Mouse (Mus musculus): ENCODE results near the gene Ndufs2. TPM values are rescaled to one million over a fixed set of nuclear protein-coding genes. Genes with fewer than 3 reads are reported as not detected.
A peak's percentile ranks its signal among the peaks of the same experiment; 100 is the strongest.

Ndufs2 gene
- polyA plus RNA-seq, 1 experiment from 2014 or later: 188 TPM

- peak; percentile 43 for ATAC-seq
- Histone ChIP-seq H3K9ac (replicated peaks; ENCODE audit: low read depth) (no peak overlapping the region), H3K4me2 (replicated peaks; ENCODE audit: low read depth, low read length) (no peak overlapping the region), H3K27ac (ENCODE audit: low read length) (no peak overlapping the region), H3K9me3 (ENCODE audit: low read length) (no peaks in the 10 kb centered on the region), H3K4me3 (ENCODE audit: low read depth, low read length) (no peak overlapping the region), H3K36me3 (ENCODE audit: insufficient read depth, low read length) (peaks cover 40% of the 10 kb centered on the region), H3K4me1 (ENCODE audit: insufficient read depth, low read depth, low read length) (0 out of 2 replicates have a peak, but pooled peaks cover 3% of the 10 kb centered on the region), H3K27me3 (replicated peaks; ENCODE audit: insufficient read depth, low read length) (no peaks in the 10 kb centered on the region)
- WGBS: 70% methylated on average over 14 of the region's 14 CpGs
- DNase-seq (ENCODE audit: low spot score): peak; percentile 71
- TF ChIP-seq CTCF (IDR thresholded peaks at IDR 0.05) (peak; percentile 91), EP300 (IDR thresholded peaks at IDR 0.05) (no peak)
Observed at GRCm38 (mm10) chr1:171238463-171238862, 12.7 kb downstream of the Ndufs2 start.

- ATAC-seq: no peak
- H3K9ac ChIP-seq (replicated peaks; ENCODE audit: low read depth): no peak overlapping the region
- no peaks in the 10 kb centered on the region for H3K27me3 ChIP-seq (replicated peaks; ENCODE audit: insufficient read depth, low read length)
- no peak for DNase-seq (ENCODE audit: low spot score)
- H3K4me2 ChIP-seq (replicated peaks; ENCODE audit: low read depth, low read length): no peak overlapping the region
- H3K4me3 ChIP-seq (ENCODE audit: low read depth, low read length): no peak overlapping the region
- peaks cover 40% of the 10 kb centered on the region for H3K36me3 ChIP-seq (ENCODE audit: insufficient read depth, low read length)
- H3K4me1 ChIP-seq (ENCODE audit: insufficient read depth, low read depth, low read length): 0 out of 2 replicates have a peak, but pooled peaks cover 3% of the 10 kb centered on the region
- no peak overlapping the region for H3K27ac ChIP-seq (ENCODE audit: low read length)
- no peaks in the 10 kb centered on the region for H3K9me3 ChIP-seq (ENCODE audit: low read length)
- 68% methylated on average over 6 of the region's 6 CpGs for WGBS
- no peak for TF ChIP-seq EP300 (IDR thresholded peaks at IDR 0.05)
- no peak for TF ChIP-seq CTCF (IDR thresholded peaks at IDR 0.05)
Observed at GRCm38 (mm10) chr1:171237438-171237837, 13.8 kb downstream of the Ndufs2 start.

- H3K36me3 ChIP-seq (ENCODE audit: insufficient read depth, low read length): peaks cover 40% of the 10 kb centered on the region
Observed at GRCm38 (mm10) chr1:171235791-171236190, 15.4 kb downstream of the Ndufs2 start.

GRCm38 (mm10) chr1:171234538-171234937 lies 16.6 kb downstream of the Ndufs2 start:
- Histone ChIP-seq H3K27me3 (replicated peaks; ENCODE audit: insufficient read depth, low read length) (no peaks in the 10 kb centered on the region), H3K27ac (ENCODE audit: low read length) (peak overlapping the region; percentile 87; the same call in 1 of the 2 replicates), H3K36me3 (ENCODE audit: insufficient read depth, low read length) (peaks cover 38% of the 10 kb centered on the region), H3K9me3 (ENCODE audit: low read length) (no peaks in the 10 kb centered on the region), H3K4me3 (ENCODE audit: low read depth, low read length) (no peak overlapping the region), H3K4me2 (replicated peaks; ENCODE audit: low read depth, low read length) (no peak overlapping the region), H3K9ac (replicated peaks; ENCODE audit: low read depth) (no peak overlapping the region), H3K4me1 (ENCODE audit: insufficient read depth, low read depth, low read length) (no peaks in the 10 kb centered on the region)
- no peak for ATAC-seq
- TF ChIP-seq EP300 (IDR thresholded peaks at IDR 0.05) (no peak), CTCF (IDR thresholded peaks at IDR 0.05) (no peak)
- WGBS: 83% methylated on average over 4 of the region's 4 CpGs
- no peak for DNase-seq (ENCODE audit: low spot score)

More at GRCm38 (mm10) chr1:171235791-171236190, 15.4 kb downstream of the Ndufs2 start:
- no peak overlapping the region for H3K9ac ChIP-seq (replicated peaks; ENCODE audit: low read depth)
- H3K27me3 ChIP-seq (replicated peaks; ENCODE audit: insufficient read depth, low read length): no peaks in the 10 kb centered on the region
- DNase-seq (ENCODE audit: low spot score): no peak
- 0 out of 2 replicates have a peak, but pooled peaks cover 3% of the 10 kb centered on the region for H3K4me1 ChIP-seq (ENCODE audit: insufficient read depth, low read depth, low read length)
- no peak for TF ChIP-seq CTCF (IDR thresholded peaks at IDR 0.05)
- no peak for TF ChIP-seq EP300 (IDR thresholded peaks at IDR 0.05)
- H3K4me3 ChIP-seq (ENCODE audit: low read depth, low read length): no peak overlapping the region
- no peak for ATAC-seq
- H3K9me3 ChIP-seq (ENCODE audit: low read length): no peaks in the 10 kb centered on the region
- WGBS: 74% methylated on average over 4 of the region's 4 CpGs
- no peak overlapping the region for H3K27ac ChIP-seq (ENCODE audit: low read length)
- no peak overlapping the region for H3K4me2 ChIP-seq (replicated peaks; ENCODE audit: low read depth, low read length)

GRCm38 (mm10) chr1:171234126-171234525 lies 17.1 kb downstream of the Ndufs2 start, which contains the start of gene Fcer1g:
TSS of gene Fcer1g (minus strand) at chr1:171234365.
- Histone ChIP-seq H3K4me2 (replicated peaks; ENCODE audit: low read depth, low read length) (no peak within 1 kb of the TSS), H3K4me1 (ENCODE audit: insufficient read depth, low read depth, low read length) (no peaks in the 10 kb centered on the region), H3K27me3 (replicated peaks; ENCODE audit: insufficient read depth, low read length) (no peaks in the 10 kb centered on the region), H3K9ac (replicated peaks; ENCODE audit: low read depth) (0 out of 2 replicates have a peak within 1 kb of the TSS, but pooled peaks have one; percentile 8), H3K27ac (ENCODE audit: low read length) (peak within 1 kb of the TSS; percentile 87), H3K36me3 (ENCODE audit: insufficient read depth, low read length) (peaks cover 34% of the 10 kb centered on the region), H3K9me3 (ENCODE audit: low read length) (no peaks in the 10 kb centered on the region), H3K4me3 (ENCODE audit: low read depth, low read length) (0 out of 2 replicates have a peak within 1 kb of the TSS, but pooled peaks have one; percentile 15)
- 85% methylated on average over 14 of the region's 14 CpGs for WGBS
- ATAC-seq: 0 out of 2 replicates have a peak, but pooled peaks have one; percentile 7
- DNase-seq (ENCODE audit: low spot score): peak; percentile 29
- no peak for TF ChIP-seq CTCF (IDR thresholded peaks at IDR 0.05)
- TF ChIP-seq EP300 (IDR thresholded peaks at IDR 0.05): no peak

GRCm38 (mm10) chr1:171232800-171233730 lies 18.1 kb downstream of the Ndufs2 start:
- ATAC-seq: peak; percentile 88
- Histone ChIP-seq H3K9ac (replicated peaks; ENCODE audit: low read depth) (0 out of 2 replicates have a peak overlapping the region, but pooled peaks have one; percentile 8), H3K9me3 (ENCODE audit: low read length) (no peaks in the 10 kb centered on the region), H3K27me3 (replicated peaks; ENCODE audit: insufficient read depth, low read length) (no peaks in the 10 kb centered on the region), H3K4me2 (replicated peaks; ENCODE audit: low read depth, low read length) (no peak overlapping the region), H3K4me1 (ENCODE audit: insufficient read depth, low read depth, low read length) (no peaks in the 10 kb centered on the region), H3K27ac (ENCODE audit: low read length) (peak overlapping the region; percentile 87), H3K4me3 (ENCODE audit: low read depth, low read length) (0 out of 2 replicates have a peak overlapping the region, but pooled peaks have one; percentile 15), H3K36me3 (ENCODE audit: insufficient read depth, low read length) (peaks cover 25% of the 10 kb centered on the region)
- TF ChIP-seq EP300 (IDR thresholded peaks at IDR 0.05): peak; percentile 92
- TF ChIP-seq CTCF (IDR thresholded peaks at IDR 0.05): no peak
- DNase-seq (ENCODE audit: low spot score): peak; percentile 94
- 70% methylated on average over 12 of the region's 12 CpGs for whole genome bisulfite sequencing
